Mouse (Mus musculus) bone marrow, adult 2 months (tissue): ENCODE measurements at regions not wholly inside any gene's neighbourhood (a gene's known extent, or its start where the extent isn't known, plus 50 kb on each side); places are given as distances from the start of the nearest gene placed in this dataset.

Experiments used
- H3K27ac ChIP-seq: fragments of 200-500 bp; 2 replicates; pipeline ENCODE4 v1.5.1; 2012; ENCODE audit warnings: low read depth, mild to moderate bottlenecking, control low read depth, inconsistent platforms, low read length; ENCODE audit not compliant: control insufficient read depth, poor library complexity, insufficient read depth
- H3K4me1 ChIP-seq: fragments of 200-500 bp; 2 replicates; pipeline ENCODE4 v1.6.1; 2011; ENCODE audit warnings: low read length; ENCODE audit not compliant: control insufficient read depth, insufficient read depth
- H3K4me3 ChIP-seq: fragments of 200-500 bp; replicated peaks from 2 replicates; pipeline ENCODE3; 2011; ENCODE audit warnings: mild to moderate bottlenecking, low read depth, low read length, control low read depth; ENCODE audit not compliant: control insufficient read depth
- CTCF ChIP-seq: fragments of 200-500 bp; IDR thresholded peaks from 2 replicates; pipeline ENCODE4 v1.5.1; 2011; ENCODE audit warnings: low read length, control low read depth; ENCODE audit not compliant: control insufficient read depth, insufficient read depth
- POLR2A ChIP-seq: fragments of 200-500 bp; IDR thresholded peaks from 2 replicates; pipeline ENCODE4 v1.6.1; 2011; ENCODE audit warnings: low read depth, mild to moderate bottlenecking, control low read depth, low read length, borderline replicate concordance; ENCODE audit not compliant: control insufficient read depth
- WGBS: fragments of 180-500 bp; shearing (Covaris S2); methylation state at CpG from one replicate; pipeline ENCODE4 v1.1.7; 2018; 5-methylcytosine and 5-hydroxymethylcytosine counted together

GRCm38 (mm10) chr6:117237096-117237495 lies 68.8 kb downstream of the Cxcl12 start:
- Histone ChIP-seq H3K4me1 (no peaks in the 10 kb centered on the region), H3K27ac (no peak overlapping the region), H3K4me3 (no peak overlapping the region)
- WGBS = 83% methylated on average over 5 of the region's 5 CpGs
- TF ChIP-seq POLR2A = no peak
- TF ChIP-seq CTCF = no peak

GRCm38 (mm10) chr6:117241206-117241605 lies 72.9 kb downstream of the Cxcl12 start:
- WGBS = under 1% methylated on average over 3 of the region's 3 CpGs
- no peaks in the 10 kb centered on the region for H3K4me1 ChIP-seq

GRCm38 (mm10) chr6:117245398-117245797 lies 77.1 kb downstream of the Cxcl12 start:
- TF ChIP-seq POLR2A (no peak), CTCF (no peak)
- Histone ChIP-seq H3K4me1 (no peaks in the 10 kb centered on the region), H3K4me3 (no peak overlapping the region), H3K27ac (no peak overlapping the region)
- 81% methylated on average over 5 of the region's 5 CpGs for WGBS

More at GRCm38 (mm10) chr6:117241206-117241605, 72.9 kb downstream of the Cxcl12 start:
- no peak overlapping the region for H3K4me3 ChIP-seq
- TF ChIP-seq CTCF (no peak), POLR2A (no peak)
- no peak overlapping the region for H3K27ac ChIP-seq

GRCm38 (mm10) chr6:117245849-117246248 lies 77.5 kb downstream of the Cxcl12 start:
- H3K4me1 ChIP-seq = no peaks in the 10 kb centered on the region
- H3K27ac ChIP-seq = no peak overlapping the region
- no peak for TF ChIP-seq POLR2A
- TF ChIP-seq CTCF = no peak
- 33% methylated on average over 6 of the region's 6 CpGs for WGBS
- H3K4me3 ChIP-seq = no peak overlapping the region

GRCm38 (mm10) chr6:117249230-117249921 lies 81.0 kb downstream of the Cxcl12 start:
- TF ChIP-seq CTCF (peak; percentile 59; the same call in 1 of the 2 replicates), POLR2A (no peak)
- no peak overlapping the region for H3K4me3 ChIP-seq
- H3K27ac ChIP-seq = no peak overlapping the region
- 77% methylated on average over 18 of the region's 18 CpGs for WGBS
- H3K4me1 ChIP-seq = no peaks in the 10 kb centered on the region

GRCm38 (mm10) chr6:117250051-117250450 lies 81.7 kb downstream of the Cxcl12 start:
- 12% methylated on average over 2 of the region's 2 CpGs for WGBS
- TF ChIP-seq CTCF = no peak
- TF ChIP-seq POLR2A = no peak
- no peaks in the 10 kb centered on the region for H3K4me1 ChIP-seq
- no peak overlapping the region for H3K27ac ChIP-seq
- H3K4me3 ChIP-seq = no peak overlapping the region

- Histone ChIP-seq H3K27ac (no peak overlapping the region), H3K4me1 (no peaks in the 10 kb centered on the region), H3K4me3 (no peak overlapping the region)
- 74% methylated on average over 12 of the region's 12 CpGs for WGBS
- TF ChIP-seq POLR2A = no peak
- no peak for TF ChIP-seq CTCF
Measured at GRCm38 (mm10) chr6:117251383-117251925, 83.1 kb downstream of the Cxcl12 start.

GRCm38 (mm10) chr6:117252361-117252760 lies 84.0 kb downstream of the Cxcl12 start:
- H3K27ac ChIP-seq = no peak overlapping the region
- no peak overlapping the region for H3K4me3 ChIP-seq
- WGBS = 67% methylated on average over 2 of the region's 2 CpGs
- no peaks in the 10 kb centered on the region for H3K4me1 ChIP-seq
- TF ChIP-seq CTCF (no peak), POLR2A (no peak)
